21 mouse cellular contexts compared by ENCODE assay signal in the genomic region with DNA sequence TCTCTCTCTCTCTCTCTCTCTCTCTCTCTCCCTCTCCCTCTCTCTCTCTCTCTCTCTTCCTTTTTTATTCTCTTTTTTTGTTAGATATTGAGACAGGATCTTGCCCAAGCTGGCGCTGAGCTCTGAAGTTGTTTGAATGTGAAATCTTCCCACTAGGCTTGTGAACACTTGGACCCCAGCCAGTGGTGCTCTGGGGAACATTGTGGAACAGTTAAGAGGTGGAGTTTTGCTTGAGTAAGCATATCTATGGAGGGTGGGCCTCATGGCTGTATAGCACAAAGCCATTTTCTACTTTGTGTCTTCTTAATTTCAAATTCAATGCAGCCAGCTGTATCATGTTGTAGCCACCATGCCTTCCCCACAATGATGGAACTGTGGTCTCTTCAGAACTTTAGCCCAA.
DNase-seq lines count a peak whose midpoint lies in the region; ATAC-seq and TF ChIP-seq lines count a peak whose summit lies in the region.
"Had no signal": no experiment of that assay in that cellular context is flagged by ENCODE, and none has a peak within 500 bp of the region (broad histone marks: within the 10 kb centered on the region; RNA-seq: fewer than 3 reads in every experiment).

No protein-coding gene starts in this region.

- no peak for ATAC-seq in hindbrain, postnatal 0 days
- no peak for ATAC-seq in hindbrain, embryonic 12.5 days (ENCODE audit: low FRiP score)
- peak; percentile 52; the same call in 1 of the 2 replicates for ATAC-seq in lung, embryonic 16.5 days (ENCODE audit: low read depth)
- no peak for ATAC-seq in granulocyte monocyte progenitor cell, adult 5-6 weeks (replicated peaks; ENCODE audit: poor library complexity, severe bottlenecking)
- ATAC-seq: forebrain, embryonic 13.5 days; hindbrain, embryonic 16.5 days; intestine, postnatal 0 days; liver, postnatal 0 days had no signal

- H3K27ac ChIP-seq in hindbrain, postnatal 0 days = no peak overlapping the region
- no peak overlapping the region for H3K27ac ChIP-seq in hindbrain, embryonic 12.5 days
- H3K27ac ChIP-seq in lung, embryonic 16.5 days (ENCODE audit: low read length) = no peak overlapping the region
- H3K27ac ChIP-seq: forebrain, embryonic 13.5 days; heart, embryonic 13.5 days; kidney, postnatal 0 days; layer of hippocampus, adult 2 months had no signal

- no peaks in the 10 kb centered on the region for H3K4me1 ChIP-seq in hindbrain, postnatal 0 days (ENCODE audit: insufficient read depth, low read length)
- no peaks in the 10 kb centered on the region for H3K4me1 ChIP-seq in hindbrain, embryonic 12.5 days
- H3K4me1 ChIP-seq in lung, embryonic 16.5 days (replicated peaks; ENCODE audit: control insufficient read depth, insufficient read depth, low read length) = no peaks in the 10 kb centered on the region
- H3K4me1 ChIP-seq in lung, adult 2 months (ENCODE audit: control insufficient read depth, insufficient read depth, low read length) = no peaks in the 10 kb centered on the region
- H3K4me1 ChIP-seq: heart, embryonic 13.5 days had no signal

- no peaks in the 10 kb centered on the region for H3K36me3 ChIP-seq in hindbrain, postnatal 0 days (ENCODE audit: insufficient read depth, low read length)
- no peaks in the 10 kb centered on the region for H3K36me3 ChIP-seq in hindbrain, embryonic 12.5 days
- H3K36me3 ChIP-seq in lung, embryonic 16.5 days (ENCODE audit: control insufficient read depth, insufficient read depth, low read length) = no peaks in the 10 kb centered on the region
- H3K36me3 ChIP-seq: heart, embryonic 13.5 days had no signal

- no peaks in the 10 kb centered on the region for H3K27me3 ChIP-seq in hindbrain, postnatal 0 days (ENCODE audit: insufficient read depth, low read length)
- no peaks in the 10 kb centered on the region for H3K27me3 ChIP-seq in hindbrain, embryonic 12.5 days
- H3K27me3 ChIP-seq in lung, embryonic 16.5 days (ENCODE audit: control insufficient read depth, insufficient read depth, low read depth, low read length) = no peaks in the 10 kb centered on the region
- H3K27me3 ChIP-seq: forebrain, embryonic 13.5 days; heart, embryonic 13.5 days had no signal

- TF ChIP-seq POLR2A in lung, adult 2 months (IDR thresholded peaks at IDR 0.05; ENCODE audit: borderline replicate concordance, extremely low read depth, low read depth, low read length) = no peak

- TF ChIP-seq CTCF in hindbrain, postnatal 0 days (IDR thresholded peaks at IDR 0.05; ENCODE audit: low read depth) = no peak
- TF ChIP-seq CTCF in lung, adult 2 months (IDR thresholded peaks at IDR 0.05; ENCODE audit: insufficient read depth, low read length) = no peak

- DNase-seq in cerebellum, postnatal 14 days = peak; percentile 10 to 35
- DNase-seq in cerebellum, adult 18-20 months = no peak
- peak; percentile 31 for DNase-seq in hindbrain, postnatal 0 days (ENCODE audit: low spot score)
- DNase-seq in lung, adult 2 months = no peak
- peak; percentile 3 for DNase-seq in NIH3T3 (ENCODE audit: low read depth)
- DNase-seq: B cell, adult 2 months; cerebellum, adult 2 months; heart, adult 18-20 months; layer of hippocampus, postnatal 36 days; liver, postnatal 0 days; thymus, postnatal 25 days had no signal

- no peak overlapping the region for H3K4me2 ChIP-seq in hindbrain, postnatal 0 days (ENCODE audit: low read depth, low read length)
- H3K4me2 ChIP-seq in hindbrain, embryonic 12.5 days (replicated peaks) = no peak overlapping the region
- no peak overlapping the region for H3K4me2 ChIP-seq in lung, embryonic 16.5 days (ENCODE audit: low read depth, low read length)
- H3K4me2 ChIP-seq: forebrain, embryonic 13.5 days; heart, embryonic 13.5 days had no signal

- H3K9me3 ChIP-seq in hindbrain, postnatal 0 days (ENCODE audit: low read length) = no peaks in the 10 kb centered on the region
- no peaks in the 10 kb centered on the region for H3K9me3 ChIP-seq in hindbrain, embryonic 12.5 days (replicated peaks)
- no peaks in the 10 kb centered on the region for H3K9me3 ChIP-seq in lung, embryonic 16.5 days (ENCODE audit: control insufficient read depth, low read length)
- H3K9me3 ChIP-seq: forebrain, embryonic 13.5 days; heart, embryonic 13.5 days had no signal

- H3K4me3 ChIP-seq in hindbrain, postnatal 0 days (ENCODE audit: low read length) = no peak overlapping the region
- H3K4me3 ChIP-seq in hindbrain, embryonic 12.5 days = no peak overlapping the region
- no peak overlapping the region for H3K4me3 ChIP-seq in lung, embryonic 16.5 days (ENCODE audit: low read length)
- H3K4me3 ChIP-seq in lung, adult 2 months (replicated peaks; ENCODE audit: extremely low read depth, low read depth, low read length) = no peak overlapping the region
- H3K4me3 ChIP-seq: erythroblast, embryonic 14.5 days; forebrain, embryonic 13.5 days; heart, embryonic 13.5 days; layer of hippocampus, adult 2 months had no signal

- 36% methylated on average over 1 of the region's 1 CpGs for WGBS in hindbrain, postnatal 0 days
- 79% methylated on average over 1 of the region's 1 CpGs for WGBS in hindbrain, embryonic 12.5 days
- WGBS in lung, embryonic 16.5 days = 37% methylated on average over 1 of the region's 1 CpGs
- 44% methylated on average over 1 of the region's 1 CpGs for WGBS in lung, adult 2 months

- H3K9ac ChIP-seq in hindbrain, postnatal 0 days (replicated peaks; ENCODE audit: low read length) = no peak overlapping the region
- no peak overlapping the region for H3K9ac ChIP-seq in hindbrain, embryonic 12.5 days
- H3K9ac ChIP-seq in lung, embryonic 16.5 days (ENCODE audit: low read length) = no peak overlapping the region
- H3K9ac ChIP-seq: forebrain, embryonic 13.5 days; heart, embryonic 13.5 days; liver, postnatal 0 days had no signal

Comparison
In these comparisons a context has a peak if more than half of its experiments do, and no peak if none do; other contexts are left out.
1. DNase-seq: peak in cerebellum, postnatal 14 days (2 of 2), hindbrain, postnatal 0 days (single experiment) and NIH3T3 (single experiment); none in cerebellum, adult 18-20 months (0 of 2) and lung, adult 2 months (single experiment).